Mouse (Mus musculus) heart, adult 2 months (tissue): ENCODE measurements around the gene Nfrkb. TPM values are rescaled to one million over a fixed set of nuclear protein-coding genes. Genes with fewer than 3 reads are reported as not detected.

Experiments used
- DNase-seq, 2 experiments: peaks; one replicate each; pipeline ENCODE4 v3.0.0; 2021
- H3K27ac ChIP-seq: fragments of 200-600 bp; 2 replicates; pipeline ENCODE4 v1.8.1; 2022
- H3K27me3 ChIP-seq: fragments of 200-500 bp; 2 replicates; pipeline ENCODE4 v1.6.1; 2012; ENCODE audit warnings: mild to moderate bottlenecking, low read length, inconsistent platforms, mixed read lengths; ENCODE audit not compliant: control insufficient read depth, insufficient read depth
- H3K36me3 ChIP-seq: fragments of 200-500 bp; 2 replicates; pipeline ENCODE4 v1.6.1; 2012; ENCODE audit warnings: low read length, inconsistent platforms; ENCODE audit not compliant: control insufficient read depth, insufficient read depth
- H3K4me1 ChIP-seq: fragments of 200-500 bp; 2 replicates; pipeline ENCODE4 v1.6.1; 2011; ENCODE audit warnings: low read length; ENCODE audit not compliant: control insufficient read depth, insufficient read depth
- H3K4me3 ChIP-seq: fragments of 200-600 bp; 2 replicates; pipeline ENCODE4 v1.8.1; 2022
- H3K79me2 ChIP-seq: fragments of 200-500 bp; replicated peaks from 2 replicates; pipeline ENCODE4 v1.6.1; 2012; ENCODE audit warnings: mild to moderate bottlenecking, inconsistent platforms, low read length, moderate library complexity, mixed read lengths; ENCODE audit not compliant: control insufficient read depth, insufficient read depth
- H3K9ac ChIP-seq: fragments of 200-500 bp; 2 replicates; pipeline ENCODE4 v1.6.1; 2012; ENCODE audit warnings: low read depth, mild to moderate bottlenecking, control low read depth, inconsistent platforms, low read length, mixed read lengths
- CTCF ChIP-seq: fragments of 200-600 bp; IDR thresholded peaks from 2 replicates; pipeline ENCODE4 v1.8.1; 2022; ENCODE audit warnings: antibody characterized with exemption, mild to moderate bottlenecking, moderate library complexity
- EP300 ChIP-seq: fragments of 200-500 bp; IDR thresholded peaks from 2 replicates; pipeline ENCODE4 v1.6.1; 2011; ENCODE audit warnings: low read depth, low read length, control low read depth; ENCODE audit not compliant: insufficient read depth
- POLR2A ChIP-seq: fragments of 200-500 bp; IDR thresholded peaks from 2 replicates; pipeline ENCODE4 v1.6.1; 2011; ENCODE audit warnings: mild to moderate bottlenecking, low read depth, low read length, control low read depth; ENCODE audit not compliant: insufficient read depth
- WGBS: fragments of 180-500 bp; shearing (Covaris S2); methylation state at CpG from one replicate; pipeline ENCODE4 v1.1.7; 2018; 5-methylcytosine and 5-hydroxymethylcytosine counted together
- intact Hi-C: fragments of 180-260 bp; cut with DNase I; formaldehyde crosslinking; loops from one replicate; pipeline ENCODE4 v1.15.1; 2025
- polyA plus RNA-seq: library from polyadenylated mRNA; depleted of rRNA; stranded (reverse); fragments of >200 nt; gene quantifications from 2 replicates; pipeline ENCODE4 v1.2.3, GENCODE M21; 2012
- total RNA-seq, 2 experiments: library from RNA; stranded (reverse); gene quantifications; 2 replicates each; pipeline ENCODE4 v1.2.3; 2021

Gene Nfrkb
- total and polyA plus RNA-seq, 3 experiments, result 8.9 to 9.9 (median 9.1) TPM

GRCm38 (mm10) chr9:31439341-31439740 is 53.3 kb downstream of the Nfrkb start:
- Histone ChIP-seq H3K4me1 (no peaks in the 10 kb centered on the region), H3K4me3 (no peak overlapping the region), H3K27ac (no peak overlapping the region), H3K9ac (no peak overlapping the region), H3K27me3 (no peaks in the 10 kb centered on the region), H3K79me2 (no peaks in the 10 kb centered on the region), H3K36me3 (no peaks in the 10 kb centered on the region)
- TF ChIP-seq CTCF (no peak), POLR2A (no peak), EP300 (no peak)
- 67% methylated on average over 6 of the region's 6 CpGs for WGBS
- DNase-seq, result no peak
- intact Hi-C loops, result no loop called here

GRCm38 (mm10) chr9:31440366-31440765 is 54.4 kb downstream of the Nfrkb start:
- intact Hi-C loops, result no loop called here

GRCm38 (mm10) chr9:31441487-31441886 is 55.5 kb downstream of the Nfrkb start:
- Histone ChIP-seq H3K9ac (no peak overlapping the region), H3K79me2 (no peaks in the 10 kb centered on the region), H3K27me3 (no peaks in the 10 kb centered on the region), H3K27ac (no peak overlapping the region), H3K4me3 (no peak overlapping the region), H3K36me3 (no peaks in the 10 kb centered on the region), H3K4me1 (no peaks in the 10 kb centered on the region)
- TF ChIP-seq EP300 (no peak), CTCF (no peak), POLR2A (no peak)
- DNase-seq, result no peak
- intact Hi-C loops, result no loop called here
- WGBS, result 79% methylated on average over 3 of the region's 3 CpGs

More at GRCm38 (mm10) chr9:31440366-31440765, 54.4 kb downstream of the Nfrkb start:
- WGBS, result 92% methylated on average over 5 of the region's 5 CpGs
- Histone ChIP-seq H3K4me1 (no peaks in the 10 kb centered on the region), H3K9ac (no peak overlapping the region), H3K79me2 (no peaks in the 10 kb centered on the region), H3K36me3 (no peaks in the 10 kb centered on the region), H3K27ac (no peak overlapping the region), H3K27me3 (no peaks in the 10 kb centered on the region), H3K4me3 (no peak overlapping the region)
- no peak for TF ChIP-seq POLR2A
- TF ChIP-seq EP300, result no peak
- TF ChIP-seq CTCF, result no peak
- DNase-seq, result no peak

- TF ChIP-seq CTCF (no peak), POLR2A (no peak), EP300 (no peak)
- WGBS, result 60% methylated on average over 8 of the region's 8 CpGs
- Histone ChIP-seq H3K9ac (no peak overlapping the region), H3K79me2 (no peaks in the 10 kb centered on the region), H3K4me1 (no peaks in the 10 kb centered on the region), H3K4me3 (no peak overlapping the region), H3K27ac (no peak overlapping the region), H3K36me3 (no peaks in the 10 kb centered on the region), H3K27me3 (no peaks in the 10 kb centered on the region)
- intact Hi-C loops, result no loop called here
- DNase-seq, result no peak
These were observed 58.2 kb downstream of the Nfrkb start for GRCm38 (mm10) chr9:31444236-31444635.

DNA sequence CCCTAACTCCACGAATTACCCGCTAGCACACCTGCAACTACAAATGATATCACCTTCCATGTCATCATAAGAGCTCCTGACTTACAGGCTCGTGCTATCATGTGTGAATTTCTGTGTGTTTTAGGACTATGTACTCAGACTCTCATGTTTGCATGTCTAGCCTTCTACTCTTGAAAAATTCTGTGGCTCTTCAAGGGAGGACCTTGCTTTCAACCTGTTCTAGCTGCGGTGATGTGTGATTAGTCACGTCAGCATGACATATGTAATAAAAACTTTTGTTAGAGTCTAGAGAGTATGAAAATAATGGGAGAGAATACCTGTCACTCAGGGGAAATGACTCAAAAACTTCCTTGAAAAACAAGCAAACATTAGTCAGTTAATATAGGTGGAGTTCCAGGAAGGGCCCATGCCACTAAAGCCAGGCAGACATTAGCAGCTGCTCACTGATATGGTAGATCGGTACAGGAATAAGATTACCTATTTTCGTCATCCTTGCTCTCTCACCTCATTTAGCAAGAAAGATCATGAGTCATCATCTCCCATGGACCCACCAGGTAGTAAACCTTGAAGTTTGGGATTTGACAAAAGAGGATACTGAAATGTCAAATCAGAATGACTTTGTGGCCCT is 63.3 kb downstream of the Nfrkb start:
- intact Hi-C loops, result no loop called here
- no peaks in the 10 kb centered on the region for H3K36me3 ChIP-seq
- no peak overlapping the region for H3K27ac ChIP-seq
- no peak overlapping the region for H3K4me3 ChIP-seq
- no peak overlapping the region for H3K9ac ChIP-seq
- 84% methylated on average over 7 of the region's 7 CpGs for WGBS
- H3K79me2 ChIP-seq, result no peaks in the 10 kb centered on the region
- H3K4me1 ChIP-seq, result no peaks in the 10 kb centered on the region
- TF ChIP-seq EP300 (no peak), CTCF (no peak), POLR2A (no peak)
- no peaks in the 10 kb centered on the region for H3K27me3 ChIP-seq
- DNase-seq, result no peak

GRCm38 (mm10) chr9:31452166-31452565 is 66.2 kb downstream of the Nfrkb start:
- no peak overlapping the region for H3K4me3 ChIP-seq
- no peaks in the 10 kb centered on the region for H3K79me2 ChIP-seq
- WGBS, result 74% methylated on average over 10 of the region's 10 CpGs
- TF ChIP-seq CTCF (no peak), EP300 (no peak), POLR2A (no peak)
- H3K27ac ChIP-seq, result no peak overlapping the region
- no peaks in the 10 kb centered on the region for H3K36me3 ChIP-seq
- intact Hi-C loops, result no loop called here
- no peaks in the 10 kb centered on the region for H3K27me3 ChIP-seq
- DNase-seq, result no peak
- no peaks in the 10 kb centered on the region for H3K4me1 ChIP-seq
- no peak overlapping the region for H3K9ac ChIP-seq
